Mouse (Mus musculus) right cerebral cortex, adult 18-20 months (tissue): ENCODE measurements around the gene Cdiptos.
A peak's percentile ranks its signal among the peaks of the same experiment; 100 is the strongest.

ENCODE experiments used
- DNase-seq: peaks from one replicate; pipeline ENCODE4 v3.0.0; 2022; ENCODE audit warnings: mixed read lengths

Gene Cdiptos

GRCm38 (mm10) chr7:126975950-126976866, at the start of gene Cdiptos:
TSS of gene Cdiptos (minus strand) at chr7:126976098.
- peak; percentile 95 for DNase-seq

- DNase-seq: peak; percentile 86
These were observed 49.1 kb upstream of the Cdiptos start for GRCm38 (mm10) chr7:127024755-127025555.

- DNase-seq: no peak
These were observed 48.2 kb upstream of the Cdiptos start for GRCm38 (mm10) chr7:127023896-127024690.

- no peak for DNase-seq
These were observed 47.4 kb upstream of the Cdiptos start for GRCm38 (mm10) chr7:127023272-127023691.

GRCm38 (mm10) chr7:127022528-127023271, 46.8 kb upstream of the Cdiptos start:
- no peak for DNase-seq

GRCm38 (mm10) chr7:127021563-127022527, 45.9 kb upstream of the Cdiptos start:
- DNase-seq: no peak

- peak; percentile 79 for DNase-seq
These were observed 45.1 kb upstream of the Cdiptos start, which contains the start of the genes Gm42742 and Prrt2 for GRCm38 (mm10) chr7:127020901-127021562. TSS of gene Gm42742 (minus strand) at chr7:127021097. TSS of gene Prrt2 (minus strand) at chr7:127021211.

GRCm38 (mm10) chr7:127020491-127020890, 44.6 kb upstream of the Cdiptos start:
- no peak for DNase-seq

GRCm38 (mm10) chr7:127020031-127020430, 44.1 kb upstream of the Cdiptos start:
- no peak for DNase-seq

GRCm38 (mm10) chr7:127019306-127019960, 43.5 kb upstream of the Cdiptos start:
- no peak for DNase-seq

- DNase-seq: no peak
These were observed 42.8 kb upstream of the Cdiptos start for GRCm38 (mm10) chr7:127018416-127019305.

GRCm38 (mm10) chr7:127017950-127018345, 42.0 kb upstream of the Cdiptos start:
- DNase-seq: no peak

GRCm38 (mm10) chr7:127016971-127017949, 41.4 kb upstream of the Cdiptos start, which contains the start of gene Pagr1a:
TSS of gene Pagr1a (minus strand) at chr7:127017352.
- peak; percentile 97 for DNase-seq

GRCm38 (mm10) chr7:127016486-127016938, 40.6 kb upstream of the Cdiptos start:
- peak; percentile 71 for DNase-seq

GRCm38 (mm10) chr7:127016481-127016485, 40.4 kb upstream of the Cdiptos start, which contains the start of gene Pagr1b:
TSS of gene Pagr1b (minus strand) at chr7:127016484.
- DNase-seq: no peak

GRCm38 (mm10) chr7:127016081-127016480, 40.2 kb upstream of the Cdiptos start:
- DNase-seq: no peak

- no peak for DNase-seq
These were observed 39.1 kb upstream of the Cdiptos start for GRCm38 (mm10) chr7:127014993-127015392.

- DNase-seq: no peak
These were observed 38.4 kb upstream of the Cdiptos start, which contains the start of gene Mvp for GRCm38 (mm10) chr7:127014320-127014719. TSS of gene Mvp (minus strand) at chr7:127014621.
